Mouse (Mus musculus) ovary, adult 18-20 months (tissue): ENCODE data around the gene 9430015G10Rik.
A peak's percentile ranks its signal among the peaks of the same experiment; 100 is the strongest.
"Not testable (repeated sequence)": the region's sequence is repeated elsewhere in the genome, so short reads cannot be mapped to it uniquely, and the experiment has no call there.

Source experiments
- DNase-seq: peaks from one replicate; pipeline ENCODE4 v3.0.0; 2022; ENCODE audit warnings: low spot score, mixed read lengths

Gene 9430015G10Rik

DNA sequence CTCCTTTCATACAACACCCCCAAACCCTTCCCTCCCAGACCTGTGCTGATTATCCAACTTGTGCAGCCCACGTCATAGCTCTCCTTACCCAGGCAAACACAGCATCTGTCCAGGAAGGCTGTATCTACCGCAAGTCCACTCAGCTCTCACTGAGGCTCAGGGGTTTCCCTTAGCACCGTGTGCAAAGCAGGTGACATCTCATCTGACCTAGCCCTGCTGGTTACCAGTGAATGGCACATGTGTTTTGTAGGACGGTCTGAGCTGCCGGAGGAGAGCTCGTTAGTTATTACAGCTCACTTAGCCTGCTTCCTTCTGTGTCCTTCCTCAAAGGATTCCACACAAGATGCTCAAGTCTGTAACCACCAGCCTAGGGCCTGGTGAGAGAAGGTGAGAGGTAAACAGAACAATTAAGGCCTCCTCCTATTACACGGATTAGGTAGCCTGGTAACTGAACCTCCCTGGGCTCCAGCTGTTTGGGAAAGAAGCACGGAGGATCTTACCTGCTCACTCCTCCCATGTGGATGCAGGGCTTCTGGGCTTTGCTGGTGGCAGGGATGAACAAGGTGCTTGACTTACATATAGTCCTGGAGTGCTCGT lies 11.9 kb upstream of the 9430015G10Rik start:
- no peak for DNase-seq

DNA sequence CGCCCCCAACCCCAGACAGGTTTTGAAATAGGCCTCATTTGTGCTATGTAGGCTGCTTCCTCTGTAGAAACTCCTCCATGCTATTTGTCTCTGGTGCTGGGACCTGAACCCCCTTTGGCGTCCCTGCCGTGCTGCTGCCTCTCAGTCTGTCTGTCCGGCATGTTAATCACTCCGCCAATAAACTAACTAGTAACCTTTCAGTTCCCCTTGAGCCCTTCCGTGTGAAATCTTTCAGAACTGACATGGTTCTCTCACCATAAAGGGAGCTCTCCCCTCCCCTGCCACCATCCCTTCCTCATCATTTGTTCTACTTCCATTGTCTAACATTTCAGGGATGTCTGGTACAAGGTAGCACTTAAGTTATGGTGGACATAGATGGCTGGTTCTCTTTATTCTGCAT lies 10.4 kb upstream of the 9430015G10Rik start:
- no peak for DNase-seq

DNA sequence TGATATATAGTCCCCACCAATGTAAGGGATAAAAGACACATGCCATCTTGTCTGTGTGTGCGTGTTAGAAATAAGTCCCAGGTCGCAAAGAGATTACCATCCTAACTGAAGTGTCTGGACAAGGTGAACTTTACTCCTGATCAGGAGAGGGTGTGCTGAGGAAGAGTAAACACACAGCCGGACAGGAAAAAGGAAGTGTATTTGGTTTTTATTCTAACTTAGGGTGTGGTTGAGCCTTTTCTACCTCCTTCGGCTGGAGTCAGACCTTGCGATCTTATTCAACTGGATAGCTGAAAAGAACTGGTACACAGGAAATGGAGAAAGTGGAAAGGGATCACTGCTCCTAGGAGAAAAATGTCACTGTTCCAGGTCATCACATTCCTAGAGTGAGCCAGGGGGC lies 9.3 kb upstream of the 9430015G10Rik start:
- DNase-seq: no peak

DNA sequence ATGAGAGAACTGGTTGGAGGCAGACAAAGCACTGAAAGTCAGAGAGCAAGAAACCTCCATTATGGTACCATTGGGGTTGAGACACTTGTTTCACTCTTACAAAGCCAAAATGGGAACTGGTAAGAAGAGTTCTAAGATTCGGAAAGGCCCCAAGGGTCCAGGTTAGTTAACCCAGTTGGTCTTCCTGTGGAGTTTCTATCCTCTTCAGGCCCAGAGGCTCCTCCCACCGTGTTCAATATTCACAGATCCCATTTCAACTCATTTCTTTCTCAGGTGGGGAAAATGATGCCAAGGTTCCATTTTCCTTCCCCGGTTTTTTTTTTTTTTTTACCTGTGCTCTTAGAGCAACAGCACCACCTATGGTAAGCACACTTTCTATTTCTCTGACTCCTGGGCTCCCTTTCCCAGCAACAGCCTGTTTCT lies 8.3 kb upstream of the 9430015G10Rik start:
- DNase-seq: no peak

DNA sequence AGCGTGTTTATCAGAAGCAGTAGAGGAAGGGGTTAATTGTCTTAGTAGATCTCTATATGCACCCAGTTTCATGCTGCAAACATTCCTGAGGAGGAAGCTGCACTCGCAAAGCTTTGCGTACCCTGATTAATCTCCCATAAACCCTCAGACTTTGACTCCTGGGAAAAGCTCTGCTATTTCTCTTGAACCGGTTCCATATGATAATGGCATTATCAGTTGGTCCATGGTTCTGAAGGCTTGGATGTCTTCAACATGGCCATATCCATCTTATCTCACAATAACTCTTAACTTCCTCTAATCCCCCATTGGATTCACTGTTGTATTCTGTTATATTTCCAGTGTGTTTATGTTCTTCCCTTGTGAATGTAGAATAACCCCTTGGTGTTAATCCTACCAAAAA lies 6.4 kb upstream of the 9430015G10Rik start:
- DNase-seq: no peak

DNA sequence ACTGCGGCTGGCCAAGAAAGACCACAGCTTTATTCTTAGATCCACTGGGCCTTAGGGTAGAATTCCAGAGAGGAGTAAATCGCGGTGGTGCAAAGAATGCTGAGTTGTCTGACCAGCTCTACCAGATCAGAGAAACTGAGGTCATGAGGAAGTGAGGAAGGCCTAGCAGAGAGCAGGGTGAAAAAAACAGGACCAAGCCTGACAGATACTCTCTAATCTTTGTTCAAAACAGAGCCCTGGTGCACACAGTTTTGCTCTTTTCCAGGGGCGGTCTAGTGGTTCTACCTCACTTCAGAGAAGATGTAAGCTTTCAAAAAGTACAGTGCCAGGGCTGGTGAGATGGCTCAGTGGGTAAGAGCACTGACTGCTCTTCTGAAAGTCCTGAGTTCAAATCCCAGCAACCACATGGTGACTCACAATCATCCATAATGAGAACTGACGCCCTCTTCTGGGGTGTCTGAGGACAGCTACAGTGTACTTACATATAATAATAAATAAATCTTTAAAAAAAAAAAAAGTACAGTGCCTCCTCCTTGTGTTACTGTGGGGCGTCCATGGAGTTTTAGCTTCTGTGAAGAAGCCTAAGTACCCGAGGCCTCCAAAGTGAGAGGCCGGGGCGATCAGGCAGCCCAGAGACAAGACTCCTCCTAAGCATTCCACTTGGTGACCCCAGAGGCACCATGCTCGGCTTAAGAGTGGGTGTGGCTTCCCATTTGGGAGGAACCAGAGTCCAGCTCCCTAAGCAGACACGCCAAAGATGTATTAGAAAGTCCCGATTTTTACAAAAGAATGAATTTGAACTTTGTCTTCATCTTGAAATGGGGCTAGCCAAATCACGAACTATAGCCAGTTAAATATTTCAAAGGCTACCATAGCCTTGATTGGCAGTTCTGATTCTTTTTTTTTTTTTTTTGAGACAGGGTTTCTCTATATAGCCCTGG lies 906 bp upstream of the 9430015G10Rik start:
- peak; percentile 53 for DNase-seq

DNA sequence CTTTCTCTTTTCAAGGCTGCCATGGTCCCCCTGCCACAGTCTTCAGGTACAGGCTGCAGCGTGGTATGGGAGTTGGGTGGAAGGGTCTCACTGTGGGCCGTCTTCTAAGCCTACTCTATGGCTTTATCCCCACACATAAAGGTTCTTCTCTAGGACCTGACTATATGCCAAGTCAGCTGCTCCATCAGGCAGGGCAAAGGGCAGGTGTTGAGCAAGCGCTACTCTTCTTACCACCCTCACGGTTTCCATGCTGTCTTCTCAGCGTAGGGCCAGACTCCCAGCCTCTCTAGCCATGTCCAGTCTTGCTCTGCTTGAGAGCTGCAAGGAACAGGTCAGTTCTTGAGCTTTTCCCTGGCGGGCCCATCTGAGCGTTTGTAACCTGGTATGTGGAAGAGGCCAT lies 14.3 kb downstream of the 9430015G10Rik start:
- DNase-seq: no peak

DNA sequence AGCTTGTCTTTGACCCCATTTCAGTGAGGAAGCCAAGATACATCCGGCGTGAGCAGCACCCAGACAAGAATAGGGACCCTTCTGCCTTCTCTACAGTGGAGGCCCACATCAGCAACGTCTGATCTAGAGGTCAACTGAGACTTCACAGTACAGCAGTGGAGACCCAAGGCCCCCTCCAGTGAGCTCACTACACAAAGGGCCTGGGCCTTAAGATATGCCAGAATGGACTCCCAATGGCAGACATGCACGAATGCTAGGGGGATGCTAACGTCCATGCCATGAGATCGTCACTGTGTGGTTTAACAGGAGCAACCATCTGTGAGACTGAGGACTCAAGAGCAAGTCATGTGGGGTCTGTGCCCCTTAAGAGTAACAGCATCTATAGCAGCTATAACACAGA lies 15.6 kb downstream of the 9430015G10Rik start:
- no peak for DNase-seq

DNA sequence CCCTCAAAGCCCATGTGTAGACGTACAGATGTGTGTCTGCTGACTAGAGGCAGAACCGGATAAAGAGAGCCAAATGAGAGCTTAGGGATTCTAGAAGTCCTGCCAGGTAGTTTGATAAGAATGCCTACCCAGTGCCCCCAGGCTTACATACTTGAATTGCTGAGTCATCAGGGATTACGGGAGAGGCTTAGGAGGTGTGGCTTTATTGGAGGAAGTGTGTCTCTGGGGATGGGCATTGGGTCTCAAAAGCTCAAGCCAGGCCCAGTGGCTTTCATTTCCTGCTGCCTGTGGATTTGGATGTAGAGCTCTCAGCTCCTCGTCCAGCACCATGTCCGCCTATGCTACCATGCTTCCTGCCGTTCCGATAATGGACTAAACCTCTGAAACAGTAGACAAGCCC lies 17.1 kb downstream of the 9430015G10Rik start:
- no peak for DNase-seq

DNA sequence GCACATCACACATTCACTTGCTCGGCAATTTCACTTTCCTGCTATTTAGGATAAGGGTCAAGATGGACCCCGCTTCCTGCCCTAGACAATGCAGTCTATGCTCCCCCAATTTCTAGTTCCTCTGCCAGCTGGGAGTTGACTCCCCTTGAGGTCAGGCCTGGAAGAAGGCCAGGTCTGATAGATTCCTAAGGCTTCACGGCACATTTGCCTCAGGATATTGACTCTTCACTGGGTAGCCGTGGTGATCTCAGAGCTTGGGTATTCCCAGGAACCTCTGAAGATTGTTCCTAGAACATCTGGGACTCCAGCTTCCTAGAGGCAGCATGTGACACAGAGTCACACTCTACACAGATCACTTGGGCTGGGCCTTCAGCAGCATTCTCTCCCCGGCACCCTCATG lies 19.0 kb downstream of the 9430015G10Rik start:
- no peak for DNase-seq

DNA sequence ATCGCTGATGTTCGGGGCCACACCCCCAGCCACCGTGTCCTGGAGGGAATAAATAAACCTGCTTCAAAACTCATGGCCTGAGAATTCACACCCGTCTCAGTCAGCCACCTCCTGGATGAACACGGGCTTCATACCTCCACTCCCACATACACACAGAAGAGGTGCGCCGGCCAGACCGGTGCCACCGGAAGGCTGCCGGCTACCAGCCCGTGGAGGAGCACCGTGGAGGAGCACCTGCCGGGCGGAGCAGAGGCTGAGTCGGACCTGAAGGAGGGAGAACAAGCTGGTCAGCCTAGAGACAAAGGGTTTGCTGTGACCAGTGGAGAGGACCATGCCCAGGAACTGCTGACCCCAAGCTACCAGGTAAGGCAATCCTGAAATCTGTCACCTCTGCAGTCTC lies 20.7 kb downstream of the 9430015G10Rik start, which contains the start of gene Rnf223:
TSS of gene Rnf223 (plus strand) at position 78 of the 400 bp plus-strand sequence.
- DNase-seq: no peak

DNA sequence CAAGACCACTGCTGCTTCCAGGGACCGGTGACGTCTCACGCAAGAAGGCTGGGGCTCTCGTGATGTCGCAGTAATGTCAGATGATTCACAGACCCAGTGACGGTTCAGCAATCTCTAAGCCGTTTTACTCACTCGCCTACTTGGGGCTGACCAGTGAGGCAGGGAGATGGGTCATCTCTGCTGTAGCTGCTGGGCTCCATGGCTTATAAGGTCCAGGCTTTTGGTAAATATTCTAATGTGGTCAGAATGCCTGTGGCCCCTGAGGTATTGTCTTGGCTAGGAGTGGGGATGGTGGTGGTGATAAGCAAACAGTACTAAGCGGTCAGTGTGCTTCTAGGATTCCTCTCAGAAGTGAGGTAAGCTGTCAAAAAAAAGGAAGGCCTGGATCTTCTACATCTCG lies 21.2 kb downstream of the 9430015G10Rik start:
- DNase-seq: no peak

DNA sequence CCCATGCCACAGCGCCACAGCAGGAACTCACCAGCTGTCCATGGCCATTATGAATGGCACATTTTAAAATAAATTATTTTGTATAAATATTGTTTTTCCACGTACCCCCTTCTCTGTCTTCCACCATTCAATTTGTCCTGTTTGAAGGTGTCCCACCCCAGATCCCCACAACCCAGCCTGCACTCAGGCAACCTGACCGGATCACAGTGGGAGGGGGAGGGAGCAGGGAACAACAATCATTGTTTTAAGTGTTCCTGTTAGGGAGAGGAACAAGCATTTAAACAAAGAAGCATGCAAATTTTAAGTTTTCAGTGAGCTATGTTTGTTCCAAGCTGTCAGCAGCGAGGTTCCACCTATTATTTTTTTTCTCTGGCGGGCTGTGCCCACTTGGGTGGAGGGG lies 23.6 kb downstream of the 9430015G10Rik start:
- DNase-seq: no peak

DNA sequence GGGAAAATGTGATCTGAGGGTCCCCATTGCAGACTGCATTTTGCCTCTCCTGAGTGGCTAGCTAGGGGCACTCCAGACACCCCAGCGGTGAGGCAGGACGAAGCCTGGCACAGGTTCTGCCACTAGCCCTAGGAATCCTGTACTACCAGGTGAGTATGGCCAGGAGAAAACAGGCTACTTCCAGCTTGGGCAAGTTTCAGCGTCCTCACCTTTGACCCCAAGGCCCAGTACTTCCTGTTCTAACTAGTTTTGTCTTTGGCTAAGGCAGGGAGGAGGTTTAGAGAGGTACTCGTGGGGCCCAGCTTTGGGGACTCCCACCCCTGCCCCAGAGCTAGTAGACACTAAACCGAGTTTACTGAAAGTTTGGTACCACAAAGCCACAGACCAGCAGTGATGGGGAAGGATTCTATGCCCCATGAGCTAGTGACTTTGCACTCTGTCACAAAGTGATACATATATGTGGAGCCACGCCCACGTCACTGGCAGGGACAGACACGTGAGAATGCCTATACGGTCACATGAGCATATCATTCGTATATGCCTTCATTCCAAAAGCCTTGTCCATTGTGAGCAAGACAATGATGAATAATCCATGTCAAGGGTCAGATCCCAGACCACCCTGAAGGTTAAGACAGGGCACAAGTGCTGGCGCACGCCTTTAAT lies 24.3 kb downstream of the 9430015G10Rik start:
- no peak for DNase-seq

DNA sequence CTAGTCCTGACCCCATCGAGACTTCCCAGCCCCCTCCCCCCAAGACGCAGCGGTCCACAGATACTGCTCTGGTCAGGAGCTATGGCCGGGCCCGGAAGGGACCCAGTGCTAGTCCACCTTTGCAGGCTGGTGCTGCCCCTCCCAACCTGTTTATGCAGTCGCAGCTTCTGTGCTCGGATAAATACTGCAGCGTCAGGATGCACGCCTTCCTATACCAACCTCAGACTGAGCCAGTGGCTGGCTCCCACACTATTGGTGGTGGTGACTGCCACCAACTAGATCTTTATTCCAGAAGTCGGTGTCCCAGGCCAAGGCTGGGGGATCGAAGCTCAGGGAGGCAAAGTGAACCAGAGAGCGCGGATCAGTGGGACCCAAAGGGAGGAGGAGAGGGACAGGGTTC lies 25.3 kb downstream of the 9430015G10Rik start:
- DNase-seq: no peak

DNA sequence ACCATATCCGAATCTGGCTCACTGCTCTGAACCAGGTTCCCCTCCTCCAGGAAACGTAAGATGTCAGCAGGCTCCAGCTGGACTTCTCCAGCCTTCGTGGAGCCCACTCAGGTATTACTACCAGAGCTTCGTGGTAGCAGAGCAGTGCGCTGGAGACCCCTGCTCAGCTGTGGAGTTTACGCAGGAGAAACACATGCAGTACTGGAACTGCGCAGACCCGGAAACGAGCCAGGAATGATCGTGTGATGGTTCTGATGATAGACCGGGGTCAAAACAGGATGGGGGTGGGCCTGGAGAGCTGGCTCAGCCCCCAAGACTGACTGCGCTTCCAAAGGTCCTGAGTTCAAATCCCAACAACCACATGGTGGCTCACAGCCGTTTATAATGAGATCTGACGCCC lies 26.0 kb downstream of the 9430015G10Rik start:
- DNase-seq: no peak

DNA sequence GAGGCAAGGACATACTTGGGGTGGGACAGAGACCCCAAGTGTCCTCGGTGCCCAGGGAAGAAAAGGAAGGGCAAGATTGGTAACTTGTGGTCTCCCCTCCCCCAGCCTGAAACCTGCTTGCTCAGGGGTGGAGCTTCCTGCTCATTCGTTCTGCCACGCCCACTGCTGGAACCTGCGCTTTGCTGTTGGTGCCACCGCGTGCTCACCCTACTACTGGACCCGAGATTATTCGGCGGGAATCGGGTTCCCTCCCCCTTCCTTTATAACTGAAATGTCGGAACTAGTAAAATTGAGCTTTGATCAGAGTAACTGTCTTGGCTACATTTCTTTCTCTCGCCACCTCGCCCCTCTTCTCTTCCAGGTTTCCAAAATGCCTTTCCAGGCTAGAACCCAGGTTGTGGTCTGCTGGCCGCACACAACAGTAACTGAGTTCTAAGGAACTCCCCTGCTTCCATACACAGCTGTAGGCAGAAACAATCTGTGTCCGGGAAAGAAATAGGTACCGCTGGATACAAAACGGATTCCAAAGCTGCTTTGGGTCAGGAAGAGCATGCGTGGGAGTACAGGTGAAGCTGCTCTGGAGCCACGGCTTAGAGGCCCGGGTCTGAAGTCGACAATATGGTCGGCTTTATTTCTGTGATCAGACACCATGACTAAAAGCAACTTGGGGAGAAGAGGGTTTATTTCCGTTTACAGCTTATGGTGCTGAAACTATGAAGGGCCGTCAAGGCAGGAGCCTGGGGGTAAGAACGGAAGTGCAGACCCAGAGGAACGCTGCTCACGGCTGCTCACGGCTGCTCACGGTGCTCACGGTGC lies 26.7 kb downstream of the 9430015G10Rik start:
- DNase-seq: no peak

DNA sequence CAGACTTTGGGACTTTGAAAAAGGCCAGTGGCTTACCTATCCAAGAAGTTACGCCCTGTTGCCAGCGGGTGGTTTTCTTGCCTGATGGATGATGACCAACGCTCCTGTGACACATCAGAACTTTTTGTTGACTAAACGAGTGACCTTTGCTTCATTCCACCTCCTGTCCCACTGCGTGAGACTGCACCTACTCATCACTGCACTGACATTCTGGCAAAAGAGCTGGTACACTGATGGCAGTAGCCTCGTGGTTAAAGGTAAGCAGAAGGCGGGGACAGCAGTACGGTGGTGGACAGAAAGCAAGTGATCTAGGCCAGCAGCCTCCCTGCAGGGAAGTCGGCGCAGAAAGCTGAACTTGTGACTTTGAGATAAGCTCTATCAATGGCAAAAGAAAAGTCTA lies 41.1 kb downstream of the 9430015G10Rik start:
- DNase-seq: not testable (repeated sequence)

DNA sequence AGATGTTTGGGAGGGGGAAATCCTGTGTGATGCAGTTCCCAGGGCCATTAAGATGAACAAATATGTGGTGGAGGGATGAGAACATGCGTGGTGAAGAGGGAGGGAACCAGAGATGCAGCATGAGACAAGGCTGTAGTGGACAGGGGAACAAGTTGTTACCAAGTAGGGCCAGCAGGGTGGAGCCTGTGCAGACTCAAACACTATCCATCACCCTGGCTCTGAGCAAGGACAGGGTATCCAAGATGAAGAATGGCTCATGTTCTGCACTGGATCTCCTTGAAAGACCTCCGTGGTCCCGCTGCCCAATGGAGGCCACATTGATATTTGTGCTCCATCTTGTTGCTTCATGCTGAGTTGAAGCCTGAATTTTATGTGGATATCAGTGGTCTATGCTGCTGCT lies 45.0 kb downstream of the 9430015G10Rik start:
- no peak for DNase-seq

DNA sequence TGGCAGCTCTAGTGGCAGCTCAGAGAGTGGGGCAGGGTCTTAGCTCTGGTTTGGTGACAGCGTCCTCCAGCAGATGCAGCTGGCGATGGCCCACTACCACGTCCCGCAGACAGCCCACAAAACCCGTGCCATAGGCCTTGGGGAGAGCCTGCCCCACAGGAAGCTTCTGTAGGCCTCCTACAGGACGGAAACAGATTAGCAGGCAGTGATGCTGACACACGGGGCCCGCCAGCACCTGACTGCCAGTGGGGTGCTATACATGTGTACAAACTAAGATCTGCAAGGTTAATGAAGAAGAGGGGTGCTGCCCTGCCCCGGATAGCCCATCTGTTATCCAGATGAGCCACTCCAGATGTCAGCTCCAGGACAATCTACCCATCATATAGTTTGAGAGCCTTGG lies 56.7 kb downstream of the 9430015G10Rik start:
- no peak for DNase-seq

DNA sequence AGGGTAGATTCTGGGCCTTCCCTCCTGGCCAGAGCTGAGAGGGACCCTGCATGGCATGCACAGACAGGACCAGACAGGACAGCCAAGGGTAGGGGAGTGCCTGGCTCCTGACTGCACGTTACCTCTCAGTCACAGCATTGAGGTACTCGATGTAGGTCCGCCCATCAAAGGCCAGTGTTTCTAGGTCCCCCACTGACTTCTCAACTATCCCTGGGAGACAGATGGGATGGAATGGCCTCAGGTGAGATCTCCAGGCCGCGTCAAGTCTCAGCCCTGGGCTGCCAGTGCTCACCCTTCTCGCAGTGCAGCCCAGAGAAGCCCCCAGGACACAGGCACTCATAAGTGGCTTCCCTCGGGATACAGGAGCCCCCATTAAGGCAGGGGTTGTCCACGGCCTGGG lies 58.8 kb downstream of the 9430015G10Rik start:
- DNase-seq: no peak

DNA sequence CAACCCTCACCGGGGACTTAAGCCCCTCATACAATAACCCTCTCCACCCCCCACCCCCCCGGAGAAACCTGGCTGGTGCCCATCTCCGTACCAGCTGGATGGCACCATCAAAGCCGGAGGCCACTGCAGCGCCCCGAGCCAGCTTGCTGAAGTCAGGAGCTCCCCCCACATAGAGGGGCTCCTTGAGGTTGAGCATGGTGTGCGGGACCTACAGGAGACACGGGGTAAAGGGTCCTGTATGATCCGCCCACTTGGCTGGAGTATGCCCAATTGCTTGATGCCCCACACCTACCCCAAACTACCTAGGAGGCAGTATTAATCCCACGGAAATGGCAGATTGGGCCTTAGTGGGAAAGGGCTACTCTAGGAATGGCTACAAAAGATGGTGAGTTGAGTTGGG lies 59.3 kb downstream of the 9430015G10Rik start:
- no peak for DNase-seq
